Comparison of ENCODE assay signal across 19 mouse cellular contexts in genomic region chr5:38881416-38881727, GRCm38 (mm10). TPM values are rescaled to one million over a fixed set of nuclear protein-coding genes. Genes with fewer than 3 reads are reported as not detected.
DNase-seq lines count a peak whose midpoint lies in the region; ATAC-seq and TF ChIP-seq lines count a peak whose summit lies in the region.
"Had no signal": no experiment of that assay in that cellular context is flagged by ENCODE, and none has a peak within 500 bp of the region (broad histone marks: within the 10 kb centered on the region; RNA-seq: fewer than 3 reads in every experiment).

No protein-coding gene starts in this region.

- H3K4me2 ChIP-seq in forebrain, embryonic 13.5 days, result no peak overlapping the region
- no peak overlapping the region for H3K4me2 ChIP-seq in lung, embryonic 14.5 days
- H3K4me2 ChIP-seq: kidney, embryonic 15.5 days; liver, embryonic 11.5 days; lung, embryonic 15.5 days; midbrain, embryonic 12.5 days had no signal

- DNase-seq in forebrain, embryonic 10.5 days (ENCODE audit: extremely low spot score, low spot score), result no peak
- DNase-seq in lung, embryonic 14.5 days, result no peak
- DNase-seq in lung, adult 2 months, result no peak
- no peak for DNase-seq in thymus, adult 18-20 months
- no peak for DNase-seq in cerebellum, adult 9-10 months
- DNase-seq: cerebellum, adult 8-10 months; embryo, embryonic 11 days; thymus, postnatal 4 days had no signal

- peaks cover 6% of the 10 kb centered on the region for H3K4me1 ChIP-seq in forebrain, embryonic 13.5 days
- peaks cover 8% of the 10 kb centered on the region for H3K4me1 ChIP-seq in forebrain, embryonic 10.5 days
- H3K4me1 ChIP-seq in lung, embryonic 14.5 days (ENCODE audit: insufficient read depth), result peaks cover 4% of the 10 kb centered on the region; the same call in 1 of the 2 replicates
- H3K4me1 ChIP-seq in lung, adult 2 months (ENCODE audit: control insufficient read depth, insufficient read depth, low read length), result no peaks in the 10 kb centered on the region
- H3K4me1 ChIP-seq in cortical plate, adult 2 months (ENCODE audit: control insufficient read depth, insufficient read depth, low read length), result peaks cover 6% of the 10 kb centered on the region
- H3K4me1 ChIP-seq: midbrain, embryonic 12.5 days had no signal

- no peak for ATAC-seq in forebrain, embryonic 13.5 days
- peak; percentile 10; the same call in 1 of the 2 replicates for ATAC-seq in lung, embryonic 14.5 days (ENCODE audit: insufficient read depth)
- ATAC-seq: activated CD4-positive, CD25-positive, alpha-beta regulatory T cell, adult 4 months had no signal

- H3K4me3 ChIP-seq in forebrain, embryonic 13.5 days, result no peak overlapping the region
- H3K4me3 ChIP-seq in forebrain, embryonic 10.5 days, result no peak overlapping the region
- H3K4me3 ChIP-seq in lung, embryonic 14.5 days (ENCODE audit: low read depth, low read length), result no peak overlapping the region
- no peak overlapping the region for H3K4me3 ChIP-seq in lung, adult 2 months (replicated peaks; ENCODE audit: extremely low read depth, low read depth, low read length)
- no peak overlapping the region for H3K4me3 ChIP-seq in cortical plate, adult 2 months (ENCODE audit: insufficient read depth, low read length)
- H3K4me3 ChIP-seq: kidney, embryonic 15.5 days; limb, embryonic 10.5 days; lung, embryonic 15.5 days; midbrain, embryonic 12.5 days had no signal

- H3K9ac ChIP-seq in forebrain, embryonic 13.5 days, result no peak overlapping the region
- no peak overlapping the region for H3K9ac ChIP-seq in lung, embryonic 14.5 days
- H3K9ac ChIP-seq: kidney, embryonic 15.5 days; lung, embryonic 15.5 days; midbrain, embryonic 12.5 days had no signal

- H3K9me3 ChIP-seq in forebrain, embryonic 13.5 days (replicated peaks), result no peaks in the 10 kb centered on the region
- no peaks in the 10 kb centered on the region for H3K9me3 ChIP-seq in forebrain, embryonic 10.5 days
- no peaks in the 10 kb centered on the region for H3K9me3 ChIP-seq in lung, embryonic 14.5 days (ENCODE audit: low read depth, low read length)
- H3K9me3 ChIP-seq: kidney, embryonic 15.5 days; limb, embryonic 10.5 days; lung, embryonic 15.5 days; midbrain, embryonic 12.5 days had no signal

- TF ChIP-seq POLR2A in lung, adult 2 months (IDR thresholded peaks at IDR 0.05; ENCODE audit: borderline replicate concordance, extremely low read depth, low read depth, low read length), result no peak
- no peak for TF ChIP-seq POLR2A in cortical plate, adult 2 months (IDR thresholded peaks at IDR 0.05; ENCODE audit: extremely low read depth, insufficient read depth, low read length)

- 76% methylated on average over 1 of the region's 1 CpGs for WGBS in forebrain, embryonic 13.5 days
- 81% methylated on average over 1 of the region's 1 CpGs for WGBS in forebrain, embryonic 10.5 days
- WGBS in lung, embryonic 14.5 days, result 68% methylated on average over 1 of the region's 1 CpGs
- WGBS in lung, adult 2 months, result 50% methylated on average over 1 of the region's 1 CpGs

- H3K36me3 ChIP-seq in forebrain, embryonic 13.5 days (ENCODE audit: poor library complexity, severe bottlenecking), result no peaks in the 10 kb centered on the region
- no peaks in the 10 kb centered on the region for H3K36me3 ChIP-seq in forebrain, embryonic 10.5 days (replicated peaks)
- no peaks in the 10 kb centered on the region for H3K36me3 ChIP-seq in lung, embryonic 14.5 days (ENCODE audit: insufficient read depth)
- H3K36me3 ChIP-seq: kidney, embryonic 15.5 days; limb, embryonic 10.5 days; lung, embryonic 15.5 days; midbrain, embryonic 12.5 days had no signal

- H3K27me3 ChIP-seq in forebrain, embryonic 13.5 days, result no peaks in the 10 kb centered on the region
- H3K27me3 ChIP-seq in forebrain, embryonic 10.5 days (ENCODE audit: poor library complexity, severe bottlenecking), result no peaks in the 10 kb centered on the region
- H3K27me3 ChIP-seq in lung, embryonic 14.5 days (ENCODE audit: insufficient read depth, low read length), result no peaks in the 10 kb centered on the region
- H3K27me3 ChIP-seq: kidney, embryonic 15.5 days; lung, embryonic 15.5 days; midbrain, embryonic 12.5 days; Patski had no signal

- peak overlapping the region; percentile 76 for H3K27ac ChIP-seq in forebrain, embryonic 13.5 days
- H3K27ac ChIP-seq in forebrain, embryonic 10.5 days, result no peak overlapping the region
- H3K27ac ChIP-seq in lung, embryonic 14.5 days (ENCODE audit: low read depth), result no peak overlapping the region
- H3K27ac ChIP-seq in cortical plate, adult 2 months (ENCODE audit: insufficient read depth, low read length), result peak overlapping the region; percentile 72; the same call in 1 of the 2 replicates
- H3K27ac ChIP-seq: kidney, embryonic 15.5 days; limb, embryonic 10.5 days; lung, embryonic 15.5 days; midbrain, embryonic 12.5 days had no signal

- no peak for TF ChIP-seq CTCF in lung, embryonic 14.5 days (IDR thresholded peaks at IDR 0.05; ENCODE audit: low read depth)
- TF ChIP-seq CTCF in lung, adult 2 months (IDR thresholded peaks at IDR 0.05; ENCODE audit: insufficient read depth, low read length), result no peak
- no peak for TF ChIP-seq CTCF in cortical plate, adult 2 months (IDR thresholded peaks at IDR 0.05; ENCODE audit: extremely low read depth, insufficient read depth, low read length)

RNA-seq across cellular contexts. Expression of gene Clnk, which starts 4.8 kb away (rescaled TPM):
- 0.22 TPM in 1 of 2 replicates, not detected in the other for polyA plus RNA-seq in forebrain, embryonic 13.5 days (2015; fragmentation: Nextera tagmentation; extraction: Ambion mirVana)
- polyA plus RNA-seq in forebrain, embryonic 10.5 days (2016; fragmentation: Nextera tagmentation; extraction: Ambion mirVana), result 0.09 TPM in 1 of 2 replicates, not detected in the other
- polyA plus RNA-seq in lung, embryonic 14.5 days (2014; fragmentation: Nextera tagmentation; extraction: Ambion mirVana), result 0.11 TPM in 1 of 2 replicates, not detected in the other
- polyA plus RNA-seq in lung, adult 2 months (2012; rRNA removed), result 0.13 and 0.18 TPM in 2 replicates
- polyA plus RNA-seq in cortical plate, adult 2 months (2012; rRNA removed), result 0.06 and 0.08 TPM in 2 replicates
- polyA plus RNA-seq: activated CD4-positive, CD25-positive, alpha-beta regulatory T cell, adult 4 months; C2C12; heart, embryonic 14.5 days; kidney, embryonic 15.5 days; Patski had no signal

Comparison
In these comparisons a context has a peak if more than half of its experiments do, and no peak if none do; other contexts are left out.
1. H3K27ac ChIP-seq: peak in forebrain, embryonic 13.5 days (single experiment) and cortical plate, adult 2 months (single experiment); none in forebrain, embryonic 10.5 days (single experiment) and lung, embryonic 14.5 days (single experiment).